Mouse (Mus musculus) skeletal muscle tissue, adult 2 months (tissue): ENCODE data around the gene Optn.
"Not testable (repeated sequence)": the region's sequence is repeated elsewhere in the genome, so short reads cannot be mapped to it uniquely, and the experiment has no call there.

Source experiments
- DNase-seq: peaks from one replicate; pipeline ENCODE4 v3.0.0-alpha.2; 2012; ENCODE audit warnings: low read depth, low spot score

Gene Optn

DNA sequence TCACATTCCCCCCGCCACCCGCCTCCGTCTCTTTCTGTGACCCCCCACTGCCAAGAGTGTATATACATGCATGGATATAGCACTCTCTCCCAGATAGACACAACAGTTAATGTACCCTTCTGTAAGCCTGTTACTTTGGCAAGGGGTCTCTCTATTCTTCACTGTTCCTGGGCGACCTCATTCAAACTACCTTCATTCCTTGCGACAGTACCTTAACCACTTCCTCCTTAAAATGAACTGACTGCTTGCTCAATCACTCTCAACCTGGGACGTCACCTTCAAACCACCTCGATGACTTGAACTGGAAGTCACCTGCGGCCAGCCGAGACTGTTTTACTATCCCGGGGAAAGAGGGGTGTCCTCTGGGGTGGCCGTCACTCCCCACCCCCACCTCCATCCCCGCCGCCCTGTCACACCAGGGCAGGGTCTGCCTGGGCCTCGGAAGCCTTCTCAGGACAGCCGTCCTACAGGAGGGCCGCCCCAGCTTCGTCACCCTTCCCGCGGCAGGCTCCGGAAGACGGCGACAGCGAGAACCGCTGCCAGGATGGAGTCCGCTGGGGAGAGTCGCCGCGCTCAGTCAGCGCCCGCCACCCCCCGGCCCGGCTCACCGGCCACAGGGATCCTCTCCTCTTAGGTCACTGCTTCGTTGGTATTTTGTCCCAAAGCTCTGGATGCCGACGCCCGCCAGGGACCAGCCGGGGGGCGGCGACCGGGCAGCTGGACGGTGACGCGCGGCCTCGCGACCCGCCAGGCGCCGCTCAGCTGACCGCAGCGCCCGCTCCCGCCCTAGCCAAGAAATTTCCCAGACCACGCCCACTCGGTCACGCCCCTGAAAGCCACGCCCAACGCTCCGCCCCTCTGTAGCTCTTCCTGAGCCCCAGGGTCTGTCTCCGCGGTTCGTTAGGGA lies at the start of gene Optn:
Gene Optn (minus strand): TSS at position 753 of the 907 bp plus-strand sequence.
- peak; percentile 82 for DNase-seq

DNA sequence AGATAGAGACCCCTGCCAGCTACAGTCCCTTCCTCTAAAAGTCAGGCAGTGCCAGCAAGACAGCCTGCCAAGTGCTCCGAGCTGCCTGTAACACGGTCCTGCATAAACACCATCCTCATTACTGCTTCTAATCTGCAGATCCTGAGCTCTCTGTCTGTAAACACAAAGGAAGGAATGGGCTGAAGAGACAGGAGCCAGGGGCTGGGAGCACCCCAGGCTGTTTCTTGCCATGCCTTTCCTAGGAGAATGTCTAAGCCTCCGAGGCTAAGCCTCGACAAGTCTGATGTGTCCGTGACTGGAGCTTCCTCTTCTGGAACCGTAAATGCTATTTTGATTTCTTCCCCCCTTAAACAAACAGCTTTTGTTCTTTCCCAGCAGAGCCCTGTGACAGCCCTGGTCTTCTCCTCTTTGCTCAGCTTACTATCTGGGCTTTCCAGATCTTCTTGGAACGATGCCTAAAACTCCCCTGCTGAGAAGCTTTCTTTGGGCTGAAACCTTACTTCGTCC lies 49.0 kb upstream of the Optn start:
- DNase-seq, result no peak

- no peak for DNase-seq
Measured at GRCm38 (mm10) chr2:5102891-5103290, 39.0 kb upstream of the Optn start.

- no peak for DNase-seq
Measured at GRCm38 (mm10) chr2:5101743-5102245, 37.9 kb upstream of the Optn start.

DNA sequence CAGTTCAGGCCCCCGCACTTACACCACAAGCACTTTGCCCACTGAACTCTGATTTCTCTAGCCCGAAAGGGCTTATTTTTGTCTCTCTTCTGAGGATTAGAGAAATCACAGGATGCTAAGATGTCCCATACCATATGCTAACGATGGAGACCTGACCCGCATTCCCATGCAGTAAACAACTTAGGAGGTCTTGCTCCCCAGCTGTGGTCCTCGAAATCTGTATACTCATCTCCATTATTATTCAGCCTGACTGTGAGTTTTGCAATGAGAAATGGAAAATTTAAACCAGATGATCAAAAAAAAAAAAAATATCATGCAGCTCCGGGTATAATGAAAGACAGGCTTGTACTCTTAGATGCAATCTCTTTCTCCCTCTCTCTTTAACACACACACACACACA lies 35.3 kb upstream of the Optn start:
- no peak for DNase-seq

- DNase-seq, result no peak
Measured at GRCm38 (mm10) chr2:5097786-5098445, 34.1 kb upstream of the Optn start.

DNA sequence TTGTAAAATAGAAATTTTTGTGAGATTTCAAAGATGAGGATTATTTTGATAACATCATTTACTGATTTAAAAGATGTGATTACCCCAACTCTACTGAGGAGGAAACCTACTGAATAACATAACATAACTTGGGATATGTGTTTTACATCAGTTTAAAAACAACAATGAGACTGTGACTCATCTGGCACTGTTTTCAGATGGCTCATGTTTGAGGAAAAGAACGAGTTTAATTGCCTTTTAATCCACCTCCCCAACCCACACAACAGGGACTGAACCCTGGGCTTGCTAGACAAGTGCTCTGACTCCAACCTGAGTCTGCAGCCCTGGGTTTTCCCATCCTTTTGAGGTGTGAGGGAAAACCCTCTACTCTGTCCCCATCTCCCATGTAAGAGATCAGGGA lies 31.5 kb upstream of the Optn start:
- no peak for DNase-seq

DNA sequence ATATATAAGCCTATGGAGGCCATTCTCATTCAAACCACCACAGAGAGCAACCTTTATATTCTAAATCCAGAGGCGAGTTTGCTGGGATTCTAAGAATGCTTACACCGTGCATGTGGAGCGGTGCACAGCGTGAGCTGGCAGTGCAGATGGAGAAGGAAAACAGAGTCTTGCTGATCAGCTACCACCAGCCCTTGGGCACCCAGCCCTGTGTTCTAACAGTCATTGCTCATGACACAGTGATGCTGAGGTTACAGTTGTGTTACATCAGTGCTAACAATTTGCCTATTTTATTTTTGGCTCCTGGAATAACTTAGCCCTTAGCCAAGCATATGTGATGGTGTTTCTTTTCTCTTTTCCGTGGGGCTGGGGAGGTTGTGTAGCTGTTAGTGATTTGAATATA lies 31.0 kb upstream of the Optn start:
- DNase-seq, result no peak

GRCm38 (mm10) chr2:5090385-5090784 lies 26.5 kb upstream of the Optn start:
- DNase-seq, result not testable (repeated sequence)

DNA sequence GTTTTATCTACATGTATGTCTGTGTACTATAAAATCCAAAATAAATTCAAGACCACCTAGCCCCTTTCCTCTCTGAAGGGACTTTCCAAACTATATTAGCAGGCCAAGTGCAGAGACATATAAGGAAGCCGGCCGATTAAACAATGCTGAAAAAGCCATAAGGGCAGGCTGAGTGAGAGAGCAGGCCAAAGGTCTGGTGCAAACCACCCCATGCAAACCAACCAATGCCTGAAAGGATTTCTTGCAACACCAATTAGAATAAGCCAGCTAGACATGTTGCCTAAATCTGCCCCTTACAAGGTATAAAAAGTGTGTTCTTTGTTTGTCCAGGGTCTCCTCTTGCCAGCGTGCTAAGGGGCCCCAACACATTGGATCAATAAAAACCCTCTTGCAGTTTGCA lies 23.8 kb upstream of the Optn start:
- no peak for DNase-seq

- no peak for DNase-seq
Measured at GRCm38 (mm10) chr2:5083739-5084138, 19.9 kb upstream of the Optn start.

DNA sequence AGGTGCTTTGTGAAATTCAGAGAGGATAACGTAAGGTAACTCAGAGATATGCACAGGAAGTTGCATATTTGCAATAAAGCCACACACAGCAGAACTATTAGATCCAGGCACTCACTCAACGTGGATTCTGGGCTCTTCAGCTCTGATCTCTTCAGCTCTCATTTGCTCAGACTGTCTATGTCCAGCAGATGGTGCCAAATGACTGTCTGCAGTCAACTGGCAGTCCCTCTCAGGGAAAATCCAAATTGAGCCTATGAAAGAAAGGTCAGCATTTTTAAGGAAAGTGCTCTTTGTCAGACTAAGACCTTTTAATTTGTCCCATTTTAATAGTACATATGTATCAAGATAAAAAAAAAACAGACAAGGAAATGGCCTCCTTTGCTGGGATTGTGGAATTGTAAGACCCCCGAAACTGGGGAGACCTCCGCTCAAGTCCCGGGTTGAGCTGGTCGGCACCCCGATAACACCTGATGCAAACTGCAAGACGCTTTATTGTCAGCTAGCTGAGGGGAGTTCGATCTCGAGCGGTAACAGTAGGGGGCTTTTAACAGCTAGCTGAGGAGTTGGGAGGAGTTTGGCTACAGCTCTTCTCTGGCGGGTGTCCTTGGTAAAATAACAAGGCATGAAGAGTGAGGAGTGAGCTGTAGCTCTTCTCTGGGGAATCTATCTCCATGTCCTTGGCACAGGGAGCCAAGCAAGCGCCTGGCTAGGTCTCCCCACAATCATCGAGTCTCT lies 16.4 kb upstream of the Optn start:
- peak; percentile 57 for DNase-seq

- no peak for DNase-seq
Measured at GRCm38 (mm10) chr2:5077937-5078336, 14.1 kb upstream of the Optn start.

- no peak for DNase-seq
Measured at GRCm38 (mm10) chr2:5077490-5077889, 13.6 kb upstream of the Optn start.

GRCm38 (mm10) chr2:5075856-5076255 lies 12.0 kb upstream of the Optn start:
- DNase-seq, result no peak

DNA sequence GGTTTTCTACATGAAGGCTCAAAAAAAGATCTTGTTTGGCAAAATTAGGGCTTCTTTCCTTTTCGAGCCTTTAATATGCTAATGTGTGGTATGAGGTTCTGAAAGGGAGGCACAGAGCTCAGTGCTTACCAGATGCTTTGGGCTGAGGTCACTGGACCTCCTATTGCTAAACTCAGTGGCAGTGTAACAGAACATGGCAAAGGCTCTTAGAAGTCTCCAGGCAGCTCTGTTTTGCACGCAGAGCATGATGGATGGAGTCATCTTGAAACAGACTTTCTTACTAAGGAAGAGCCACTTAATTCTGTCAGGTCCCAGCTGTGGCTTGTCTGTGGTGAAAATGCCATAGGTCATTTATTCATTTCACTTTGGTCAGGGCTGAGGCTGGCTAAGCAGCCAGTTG lies 11.6 kb upstream of the Optn start:
- DNase-seq, result no peak

GRCm38 (mm10) chr2:5073785-5074184 lies 9.9 kb upstream of the Optn start:
- DNase-seq, result no peak

- no peak for DNase-seq
Measured at GRCm38 (mm10) chr2:5067951-5068350, 4.1 kb upstream of the Optn start.

- not testable (repeated sequence) for DNase-seq
Measured at GRCm38 (mm10) chr2:5067254-5067653, 3.4 kb upstream of the Optn start.

DNA sequence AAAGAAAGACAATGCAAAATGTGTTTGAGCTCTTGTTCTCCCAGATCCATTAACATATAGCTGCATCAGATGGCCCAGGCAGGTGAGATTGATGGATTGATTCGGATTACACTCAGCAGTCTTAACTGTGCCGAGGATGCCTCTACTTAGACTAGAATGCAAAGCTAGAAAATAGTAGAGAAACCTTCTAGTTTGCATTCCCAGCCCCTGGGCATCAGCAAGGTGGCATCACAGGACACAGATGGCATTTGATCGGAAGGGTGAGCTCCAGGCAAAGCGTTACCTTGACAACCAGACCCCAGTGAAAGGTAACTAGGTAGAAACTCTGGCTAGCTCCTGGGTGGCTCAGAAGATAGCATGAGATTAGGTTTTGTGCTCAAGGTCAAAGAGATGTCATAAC lies 396 bp upstream of the Optn start:
- DNase-seq, result no peak

- no peak for DNase-seq
Measured at GRCm38 (mm10) chr2:5062496-5063298, 1.2 kb downstream of the Optn start.
